Mouse (Mus musculus) olfactory bulb, adult 2 months (tissue): ENCODE measurements around the gene Pde1a.

Source experiments
- CTCF ChIP-seq: fragments of 200-500 bp; IDR thresholded peaks from 2 replicates; pipeline ENCODE4 v1.5.1; 2012; ENCODE audit warnings: low read depth, mild to moderate bottlenecking, low read length, moderate library complexity; ENCODE audit not compliant: insufficient read depth
- POLR2A ChIP-seq: fragments of 200-500 bp; IDR thresholded peaks from 2 replicates; pipeline ENCODE4 v1.6.1; 2012; ENCODE audit warnings: mild to moderate bottlenecking, low read depth, low read length, moderate library complexity; ENCODE audit not compliant: insufficient read depth

- TF ChIP-seq CTCF = no peak
- no peak for TF ChIP-seq POLR2A
Observed at GRCm38 (mm10) chr2:79892829-79893228, 236.4 kb downstream of the Pde1a start.
